Mouse (Mus musculus) left cerebral cortex, adult 8-10 months (tissue): Measurements from ENCODE around the gene Abhd15. TPM values are rescaled to one million over a fixed set of nuclear protein-coding genes. Genes with fewer than 3 reads are reported as not detected.
A peak's percentile ranks its signal among the peaks of the same experiment; 100 is the strongest.

Experiments used
- DNase-seq, 2 experiments: peaks; one replicate each; pipeline ENCODE4 v3.0.0; 2022; ENCODE audit warnings: low spot score in 2 of 2
- total RNA-seq, 4 experiments: library from RNA; stranded (reverse); gene quantifications; 2 replicates each; pipeline ENCODE4 v1.2.4; 2022

The Abhd15 gene
- total RNA-seq: 1 to 10 TPM in 3 of 4 experiments, under 1 TPM in 1; 0.99 to 1.7 (median 1.5) TPM

DNA sequence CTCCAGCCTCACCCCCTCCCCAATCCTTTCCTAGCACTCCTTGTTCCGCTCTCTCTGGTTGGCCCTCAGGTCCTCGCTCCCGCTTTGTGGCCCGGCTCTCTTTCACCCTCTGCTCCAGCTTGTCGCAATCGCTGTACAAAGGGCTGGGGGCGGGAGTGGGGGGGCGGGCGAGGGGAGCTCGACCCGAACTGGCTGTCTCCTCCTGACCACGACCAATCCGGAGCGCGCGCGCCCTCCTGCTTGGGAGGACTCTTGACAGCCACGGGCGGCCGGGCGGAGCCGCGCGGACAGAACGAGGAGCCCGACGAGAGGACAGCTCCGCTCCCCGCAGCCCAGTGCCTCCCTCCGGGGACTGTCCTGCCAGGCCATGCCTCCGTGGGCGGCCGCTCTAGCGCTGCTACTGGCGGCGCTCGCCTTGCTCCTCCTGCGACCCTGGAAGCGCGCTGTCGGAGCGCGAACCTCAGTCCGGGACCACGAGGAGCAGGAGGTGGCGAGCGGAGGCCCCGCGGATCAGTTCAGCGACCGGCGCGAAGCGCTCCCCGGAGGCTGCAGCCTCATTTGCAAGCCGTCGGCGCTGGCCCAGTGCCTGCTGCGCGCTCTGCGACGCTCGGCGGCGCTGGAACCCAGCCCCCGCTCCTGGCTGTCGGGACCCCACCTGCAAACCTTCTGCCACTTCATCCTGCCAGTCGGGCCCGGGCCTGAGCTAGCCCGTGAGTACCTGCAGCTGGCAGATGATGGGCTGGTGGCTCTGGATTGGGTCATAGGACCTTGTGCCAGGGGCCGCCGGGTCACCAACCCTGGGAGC is at the start of gene Abhd15:
Abhd15 (plus strand) TSS at position 290 of the 805 bp plus-strand sequence.
- peak in 1 of 2 experiments; percentile 37 for DNase-seq

DNA sequence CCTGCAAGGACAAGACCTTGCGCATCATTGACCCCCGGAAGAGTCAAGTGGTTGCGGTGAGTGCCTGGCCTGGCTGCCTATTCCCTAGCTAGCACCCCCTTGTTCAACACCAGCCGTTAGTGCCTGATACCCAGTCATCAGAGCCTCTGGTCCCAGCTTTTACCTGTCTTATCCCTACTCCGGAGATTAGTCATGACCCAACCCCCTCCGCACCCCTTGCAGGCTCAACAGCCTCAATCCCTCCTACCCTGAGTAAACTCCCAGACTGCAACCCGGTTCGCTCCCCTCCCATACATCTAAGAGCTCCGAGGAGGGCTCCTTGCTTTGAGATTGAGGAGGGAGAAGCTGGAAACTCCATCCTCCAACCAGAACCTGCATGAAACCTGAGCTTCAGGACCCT is 48.4 kb upstream of the Abhd15 start:
- DNase-seq: no peak

DNA sequence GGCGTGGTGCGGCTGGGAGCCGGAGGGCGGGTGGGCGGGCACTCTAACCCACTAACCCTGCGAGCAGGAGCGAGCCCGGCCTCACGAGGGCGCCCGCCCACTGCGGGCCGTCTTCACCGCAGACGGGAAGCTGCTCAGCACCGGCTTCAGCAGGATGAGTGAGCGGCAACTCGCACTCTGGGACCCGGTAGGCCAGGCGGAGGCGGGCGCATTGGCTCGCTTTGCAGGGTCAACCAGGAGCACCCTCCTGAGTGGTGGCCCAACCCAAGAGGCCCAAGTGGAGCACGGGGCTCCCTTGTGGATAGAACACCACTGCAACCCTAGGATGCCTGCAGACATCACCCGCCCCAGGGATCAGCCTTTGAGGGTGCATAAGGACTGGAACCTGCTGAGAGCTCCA is 47.8 kb upstream of the Abhd15 start:
- DNase-seq: no peak

DNA sequence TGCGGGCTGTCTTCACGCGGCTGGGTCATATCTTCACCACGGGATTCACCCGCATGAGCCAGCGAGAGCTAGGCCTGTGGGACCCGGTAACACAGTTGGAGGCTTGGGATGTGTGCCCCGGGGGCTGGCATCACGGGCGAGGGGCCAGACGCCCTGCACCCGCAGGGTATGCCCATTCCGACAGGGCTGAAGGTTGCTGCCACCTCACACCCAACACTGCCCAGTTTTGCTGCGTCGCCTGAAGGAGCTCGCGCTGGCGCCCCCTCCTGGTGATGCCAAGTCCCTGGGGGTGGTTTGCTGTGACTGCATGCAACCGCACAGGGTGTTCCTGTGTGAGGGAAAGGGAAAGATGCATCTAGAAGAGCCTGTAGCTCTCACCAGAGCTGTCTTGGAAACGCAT is 47.1 kb upstream of the Abhd15 start:
- no peak for DNase-seq

DNA sequence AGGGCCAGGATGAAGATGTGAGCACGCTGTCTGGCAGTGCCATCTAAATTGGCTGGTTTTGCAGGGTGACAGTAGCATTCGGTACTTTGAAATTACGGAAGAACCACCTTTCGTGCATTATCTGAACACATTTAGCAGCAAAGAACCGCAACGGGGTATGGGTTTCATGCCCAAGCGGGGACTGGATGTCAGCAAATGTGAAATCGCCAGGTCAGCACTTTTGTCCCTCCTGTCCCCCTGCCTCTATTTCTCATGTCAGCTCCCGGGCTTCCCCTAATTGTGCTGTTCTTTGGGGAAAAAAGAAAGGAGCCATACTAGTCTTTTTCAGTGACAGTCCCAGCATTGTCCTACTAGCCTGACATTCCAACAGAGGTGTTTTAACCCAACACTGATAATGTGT is 46.5 kb upstream of the Abhd15 start:
- no peak for DNase-seq

DNA sequence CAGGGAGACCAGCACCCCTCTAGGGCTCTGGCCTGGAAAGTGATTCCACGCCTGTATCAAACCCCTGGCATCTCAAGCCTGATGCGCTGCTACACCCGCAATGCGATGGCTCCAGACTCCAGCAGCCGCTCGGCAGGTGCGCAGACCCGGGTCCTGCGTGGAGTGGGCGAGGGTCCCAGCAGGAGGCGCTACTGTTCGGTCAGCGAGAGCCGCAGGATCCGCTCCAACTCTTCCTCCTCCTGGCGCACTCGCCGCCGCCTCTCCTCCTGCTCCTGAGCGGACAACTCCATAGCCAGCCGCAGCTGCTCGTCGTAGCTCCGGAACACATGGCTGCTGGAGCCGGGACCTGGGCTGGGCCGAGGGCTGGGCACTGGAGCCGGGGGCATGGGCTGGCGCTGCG is 43.5 kb upstream of the Abhd15 start:
- no peak for DNase-seq

GRCm38 (mm10) chr11:77472775-77473174 is 42.1 kb upstream of the Abhd15 start:
- DNase-seq: no peak

- DNase-seq: no peak
Observed at GRCm38 (mm10) chr11:77476216-77476615, 38.7 kb upstream of the Abhd15 start.

DNA sequence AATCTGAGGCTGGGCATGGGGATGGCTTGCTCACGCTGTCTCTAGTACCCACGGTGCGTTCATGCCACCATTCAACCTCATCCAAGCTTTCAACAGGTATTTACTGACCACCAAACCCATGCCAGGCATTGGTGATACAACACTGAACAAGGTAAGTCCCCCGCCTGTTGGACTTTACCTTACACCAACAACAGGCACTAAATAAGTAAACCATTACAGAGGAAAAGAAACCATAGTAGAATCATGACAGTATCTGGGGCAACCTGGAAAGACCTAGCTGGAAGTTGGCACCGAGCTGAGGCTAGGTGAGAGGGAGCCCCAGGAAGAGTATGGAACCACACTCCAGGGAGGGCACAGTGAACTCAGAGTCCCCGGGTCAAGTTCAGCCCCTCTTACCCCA is 38.0 kb upstream of the Abhd15 start:
- no peak for DNase-seq

DNA sequence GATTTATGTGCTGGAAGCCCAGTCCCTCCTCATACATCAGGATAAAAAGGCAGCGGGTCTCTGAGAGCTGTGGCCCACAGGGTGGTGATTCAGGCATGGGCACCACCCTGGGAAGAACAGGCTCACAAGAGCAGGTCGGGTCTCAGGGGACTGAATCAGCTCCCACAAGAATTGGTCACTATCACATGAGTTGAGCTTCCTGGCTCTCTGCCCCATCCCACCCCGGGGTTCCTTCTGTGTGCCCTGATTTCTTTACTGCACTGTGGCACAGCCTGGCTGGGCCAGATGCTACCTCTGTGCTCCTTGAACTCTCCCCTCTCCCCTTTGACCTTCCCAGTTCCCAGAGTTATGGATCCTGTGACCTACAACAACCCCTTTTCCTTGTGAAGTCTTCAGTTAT is 31.9 kb upstream of the Abhd15 start:
- no peak for DNase-seq

DNA sequence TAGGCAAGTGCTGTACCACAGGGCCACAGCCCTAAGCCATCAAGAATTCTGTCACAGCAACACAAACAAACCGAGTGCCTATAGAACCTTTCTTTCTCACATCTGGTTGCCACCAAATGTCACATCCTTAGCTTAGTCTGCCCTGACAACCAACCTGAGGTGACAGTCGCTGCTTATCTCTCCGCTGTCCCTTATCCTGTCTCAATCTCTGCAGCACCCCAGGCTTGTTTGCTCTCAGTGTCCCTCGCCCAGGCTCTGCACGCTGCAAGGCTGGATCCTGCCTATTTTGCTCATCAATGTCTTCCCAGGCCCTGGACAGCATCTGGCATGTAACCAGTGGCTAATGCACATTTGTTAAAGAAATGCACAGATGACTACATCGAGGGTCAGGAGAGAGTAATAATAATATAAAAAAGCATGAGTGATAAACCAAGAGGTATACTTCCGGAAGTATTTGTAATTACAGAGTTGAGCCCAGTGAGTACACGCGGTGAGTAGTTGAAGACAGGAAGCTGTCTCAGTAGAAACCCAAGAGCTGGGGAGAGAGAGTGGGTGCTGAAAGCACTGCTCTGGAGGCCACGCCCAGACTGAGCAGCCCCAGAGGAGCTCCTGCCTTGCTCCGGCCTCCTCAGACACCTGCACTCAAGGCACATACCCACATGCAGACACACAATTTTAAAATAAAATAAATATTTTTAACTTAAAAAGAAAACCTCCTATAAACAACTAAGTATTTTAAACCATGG is 31.2 kb upstream of the Abhd15 start:
- DNase-seq: no peak

- no peak for DNase-seq
Observed at GRCm38 (mm10) chr11:77485229-77485628, 29.7 kb upstream of the Abhd15 start.

DNA sequence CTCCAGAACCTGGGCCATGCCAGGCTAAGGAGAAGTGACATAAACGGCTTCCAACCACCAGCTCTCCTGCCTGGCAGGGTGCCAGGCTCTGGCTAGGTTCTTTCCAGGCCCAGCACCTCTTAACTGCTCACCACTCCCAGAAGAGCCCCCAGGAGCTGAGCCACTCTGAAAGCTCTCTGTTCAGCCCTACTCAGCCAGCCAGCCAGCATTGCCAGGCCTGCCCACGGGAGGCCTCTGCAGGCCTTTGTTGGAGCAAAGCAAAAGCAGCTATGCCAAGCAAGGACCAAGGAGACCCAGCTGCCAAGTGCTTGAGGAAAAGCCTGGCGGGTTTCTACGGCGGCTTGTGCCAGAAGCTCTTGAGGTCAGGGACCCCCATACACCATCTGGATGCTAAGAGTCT is 28.1 kb upstream of the Abhd15 start:
- no peak for DNase-seq

DNA sequence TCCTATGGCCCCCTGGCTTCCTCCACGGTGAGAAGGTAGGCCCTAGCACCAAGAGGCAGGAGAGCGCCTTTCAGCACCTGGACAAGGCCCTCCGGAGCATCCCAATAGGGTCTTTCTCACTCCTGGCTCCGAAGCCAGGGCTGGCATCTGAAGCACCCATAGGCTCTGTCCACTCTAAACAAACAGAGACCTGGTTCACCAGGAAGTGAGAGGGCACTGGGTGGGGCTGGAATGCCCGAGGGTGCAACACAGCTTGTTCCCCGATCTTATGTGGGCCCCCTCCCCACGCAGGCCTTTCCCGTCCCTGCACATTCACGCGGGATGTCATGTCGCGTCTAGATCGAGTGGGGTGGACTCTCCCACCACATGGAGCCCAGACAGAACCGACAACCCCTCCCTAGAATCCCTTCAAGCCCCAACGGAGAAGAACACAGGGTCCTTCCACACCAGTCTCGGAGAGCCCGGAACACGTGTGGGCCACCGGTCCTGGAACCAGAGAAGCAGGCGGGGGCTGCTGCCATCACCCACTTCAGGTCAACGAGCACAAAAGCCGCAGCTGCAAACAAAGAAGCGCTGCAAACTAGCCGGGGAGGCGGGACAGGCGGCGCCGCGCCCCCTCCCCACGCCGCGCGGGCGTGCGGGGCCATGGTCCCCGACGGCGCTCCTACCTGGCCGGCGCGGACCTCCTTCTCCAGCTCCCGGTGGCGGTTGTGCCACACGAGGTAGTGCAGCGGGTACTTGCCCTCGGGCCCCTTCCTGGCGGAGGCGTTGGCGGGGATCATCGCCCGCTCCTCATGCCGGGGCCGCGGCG is 25.9 kb upstream of the Abhd15 start:
- no peak for DNase-seq

- DNase-seq: peak; percentile 72 to 78
Observed at GRCm38 (mm10) chr11:77489591-77490235, 25.2 kb upstream of the Abhd15 start, which contains the start of gene Ankrd13b. Ankrd13b (minus strand) TSS chr11:77489678.

DNA sequence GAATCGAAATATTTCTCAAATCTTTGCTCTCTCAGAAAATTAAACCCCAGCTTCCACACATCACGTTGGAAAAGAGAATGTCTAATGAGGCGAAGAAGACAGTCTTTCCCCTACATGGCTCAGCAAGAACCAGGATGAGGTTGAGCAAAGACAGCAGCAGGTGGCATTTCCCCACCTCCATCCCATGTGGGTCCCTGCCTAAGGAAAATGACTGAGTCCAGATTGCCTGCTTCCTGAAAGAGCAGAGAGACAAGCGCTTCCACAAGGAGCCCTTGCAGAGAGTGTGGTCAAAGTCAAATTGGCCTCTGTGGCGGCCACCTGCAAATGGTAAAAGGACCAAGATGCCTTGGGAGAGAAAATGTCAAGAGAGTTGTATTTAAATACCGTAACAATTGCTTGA is 24.5 kb upstream of the Abhd15 start:
- DNase-seq: no peak

- DNase-seq: peak; percentile 77 to 83
Observed at GRCm38 (mm10) chr11:77491123-77491501, 23.8 kb upstream of the Abhd15 start.

DNA sequence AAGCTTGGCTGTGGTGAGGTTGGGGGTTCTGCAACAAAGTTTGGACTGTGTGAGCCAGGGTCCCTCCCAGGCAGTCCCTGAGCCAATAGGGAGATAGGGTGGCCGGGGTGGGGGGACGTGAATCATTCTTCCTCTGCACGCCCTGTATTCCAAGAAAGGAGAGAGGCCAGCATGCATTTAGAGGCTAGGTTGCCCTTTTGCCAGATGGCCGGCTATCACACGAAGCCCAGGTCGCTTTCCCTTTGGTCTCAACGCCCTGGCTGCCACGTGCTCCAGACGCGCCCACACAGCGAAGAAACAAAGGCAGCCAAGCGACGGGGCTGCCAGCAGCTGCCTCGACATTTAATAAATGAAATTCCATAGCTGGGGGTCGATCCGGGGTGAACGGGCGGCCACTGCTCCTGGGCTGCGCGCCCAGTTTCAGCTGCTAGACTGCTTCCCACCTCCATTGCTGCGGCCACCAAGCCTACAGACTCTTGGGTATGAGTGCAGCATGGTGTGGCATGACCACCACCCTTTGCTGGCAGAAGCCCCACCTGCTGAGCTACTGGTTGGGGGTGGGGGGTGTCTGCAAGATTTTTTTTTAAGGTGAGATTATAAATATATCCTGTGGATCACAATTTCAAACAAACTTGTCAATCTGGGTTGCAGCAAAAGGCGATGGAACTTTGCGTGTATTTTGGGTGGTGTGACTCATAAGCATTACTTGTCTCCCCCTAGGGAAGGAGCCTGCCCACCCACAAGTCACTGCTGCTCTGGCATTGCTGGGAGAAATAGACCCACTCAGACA is 23.2 kb upstream of the Abhd15 start:
- DNase-seq: peak in 1 of 2 experiments; percentile 81

GRCm38 (mm10) chr11:77492311-77492871 is 22.5 kb upstream of the Abhd15 start:
- DNase-seq: peak in 1 of 2 experiments; percentile 76

- peak; percentile 78 to 94 for DNase-seq
Observed at GRCm38 (mm10) chr11:77492911-77493332, 22.0 kb upstream of the Abhd15 start.
